Mouse (Mus musculus) kidney, postnatal 0 days (tissue): ENCODE measurements around the gene Cpne4. TPM values are rescaled to one million over a fixed set of nuclear protein-coding genes. Genes with fewer than 3 reads are reported as not detected.

ENCODE experiments used
- ATAC-seq: fragments of 200-750 bp; cut with Nextera tagmentation; replicated peaks from 2 replicates; pipeline ENCODE4 v1.8.0; 2017; ENCODE audit warnings: low read depth, moderate number of reproducible peaks, moderate TSS enrichment, moderate library complexity; ENCODE audit not compliant: low FRiP score
- DNase-seq: peaks from one replicate; pipeline ENCODE4 v3.0.0-alpha.2; 2016; ENCODE audit warnings: low spot score
- H3K27ac ChIP-seq: fragments of 300-500 bp; sonication (generic); 2 replicates; pipeline ENCODE4 v1.5.1; 2014; ENCODE audit warnings: mild to moderate bottlenecking
- H3K27me3 ChIP-seq: fragments of 300-500 bp; sonication (generic); 2 replicates; pipeline ENCODE4 v1.6.1; 2014; ENCODE audit warnings: low read length, mixed read lengths; ENCODE audit not compliant: insufficient read depth
- H3K36me3 ChIP-seq: fragments of 300-500 bp; sonication (generic); 2 replicates; pipeline ENCODE4 v1.6.1; 2014; ENCODE audit warnings: low read length, mixed read lengths; ENCODE audit not compliant: insufficient read depth
- H3K4me1 ChIP-seq: fragments of 300-500 bp; sonication (generic); replicated peaks from 2 replicates; pipeline ENCODE4 v1.6.1; 2014; ENCODE audit warnings: antibody characterized with exemption, low read length, mixed read lengths; ENCODE audit not compliant: insufficient read depth
- H3K4me2 ChIP-seq: fragments of 300-500 bp; sonication (generic); 2 replicates; pipeline ENCODE4 v1.6.1; 2014; ENCODE audit warnings: mild to moderate bottlenecking, low read length, moderate library complexity, mixed read lengths
- H3K4me3 ChIP-seq: fragments of 300-500 bp; sonication (generic); replicated peaks from 2 replicates; pipeline ENCODE4 v1.5.1; 2014; ENCODE audit warnings: low read depth, low read length
- H3K9ac ChIP-seq: fragments of 300-500 bp; sonication (generic); 2 replicates; pipeline ENCODE4 v1.6.1; 2014; ENCODE audit warnings: low read depth, low read length
- H3K9me3 ChIP-seq: fragments of 300-500 bp; sonication (generic); replicated peaks from 2 replicates; pipeline ENCODE4 v1.6.1; 2016; ENCODE audit warnings: low read length, inconsistent platforms, mixed read lengths
- CTCF ChIP-seq: IDR thresholded peaks from 2 replicates; pipeline ENCODE4 v1.5.1; 2016; ENCODE audit warnings: antibody characterized with exemption, low read depth, mild to moderate bottlenecking, moderate library complexity
- WGBS: fragments of 180-500 bp; shearing (Covaris S2); extraction: QIAGEN DNeasy Blood & Tissue Kit; methylation state at CpG from one replicate; pipeline ENCODE4 v1.1.7; 2014; 5-methylcytosine and 5-hydroxymethylcytosine counted together
- polyA plus RNA-seq: library from polyadenylated mRNA; unstranded; fragments of >200 nt; fragmentation: Nextera tagmentation; extraction: Ambion mirVana; gene quantifications from 2 replicates; pipeline ENCODE4 v1.2.1, GENCODE M21; 2015

Cpne4 gene
- polyA plus RNA-seq, 1 experiment from 2014 or later, result 0.21 TPM

DNA sequence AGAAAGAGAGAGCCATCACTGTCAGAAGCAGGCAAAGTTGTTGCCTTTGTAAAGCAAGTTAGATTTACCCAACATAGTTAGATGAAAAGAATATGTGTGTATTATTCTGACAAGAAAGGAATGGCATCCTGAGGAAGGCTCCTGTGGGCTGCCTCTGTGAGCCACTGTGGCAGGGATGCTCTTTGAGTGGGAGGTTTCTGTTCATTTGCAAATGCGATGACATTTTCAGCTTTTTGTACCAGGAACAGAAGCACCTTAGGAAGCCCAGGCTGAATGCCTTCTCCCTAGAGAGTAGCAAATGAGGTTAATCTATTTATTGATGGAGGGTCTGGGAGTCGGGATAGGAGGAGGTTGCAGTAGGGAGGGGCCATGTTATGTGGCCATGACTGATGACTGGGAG lies 249.5 kb downstream of the Cpne4 start:
- DNase-seq (no peak), ATAC-seq (no peak)
- H3K9me3 ChIP-seq, result no peaks in the 10 kb centered on the region
- no peak overlapping the region for H3K4me3 ChIP-seq
- TF ChIP-seq CTCF, result no peak
- no peak overlapping the region for H3K4me2 ChIP-seq
- H3K4me1 ChIP-seq, result no peaks in the 10 kb centered on the region
- no peaks in the 10 kb centered on the region for H3K36me3 ChIP-seq
- H3K9ac ChIP-seq, result no peak overlapping the region
- WGBS, result 14% methylated on average over 2 of the region's 2 CpGs
- H3K27me3 ChIP-seq, result no peaks in the 10 kb centered on the region
- no peak overlapping the region for H3K27ac ChIP-seq

GRCm38 (mm10) chr9:104804776-104805175 lies 257.7 kb downstream of the Cpne4 start:
- ATAC-seq (no peak), DNase-seq (no peak)
- Histone ChIP-seq H3K36me3 (no peaks in the 10 kb centered on the region), H3K4me3 (no peak overlapping the region), H3K9ac (no peak overlapping the region), H3K9me3 (no peaks in the 10 kb centered on the region), H3K4me2 (no peak overlapping the region), H3K27ac (no peak overlapping the region), H3K4me1 (no peaks in the 10 kb centered on the region), H3K27me3 (no peaks in the 10 kb centered on the region)
- 61% methylated on average over 4 of the region's 4 CpGs for WGBS
- no peak for TF ChIP-seq CTCF

- no peak overlapping the region for H3K4me3 ChIP-seq
- no peaks in the 10 kb centered on the region for H3K36me3 ChIP-seq
- no peak for DNase-seq
- no peaks in the 10 kb centered on the region for H3K27me3 ChIP-seq
- H3K9me3 ChIP-seq, result no peaks in the 10 kb centered on the region
- H3K4me1 ChIP-seq, result no peaks in the 10 kb centered on the region
- 84% methylated on average over 2 of the region's 2 CpGs for WGBS
- no peak overlapping the region for H3K27ac ChIP-seq
- TF ChIP-seq CTCF, result no peak
- no peak overlapping the region for H3K9ac ChIP-seq
- ATAC-seq, result no peak
- no peak overlapping the region for H3K4me2 ChIP-seq
These were observed 267.6 kb downstream of the Cpne4 start for GRCm38 (mm10) chr9:104814681-104815080.

GRCm38 (mm10) chr9:104828646-104829045 lies 281.6 kb downstream of the Cpne4 start:
- H3K9me3 ChIP-seq, result no peaks in the 10 kb centered on the region
- ATAC-seq, result no peak

GRCm38 (mm10) chr9:104832934-104833539 lies 286.0 kb downstream of the Cpne4 start:
- no peak overlapping the region for H3K9ac ChIP-seq
- no peak for TF ChIP-seq CTCF
- H3K4me1 ChIP-seq, result no peaks in the 10 kb centered on the region
- DNase-seq (no peak), ATAC-seq (no peak)
- WGBS, result 89% methylated on average over 5 of the region's 5 CpGs
- H3K4me3 ChIP-seq, result no peak overlapping the region
- no peak overlapping the region for H3K4me2 ChIP-seq
- H3K27me3 ChIP-seq, result no peaks in the 10 kb centered on the region
- no peak overlapping the region for H3K27ac ChIP-seq
- H3K36me3 ChIP-seq, result no peaks in the 10 kb centered on the region
- H3K9me3 ChIP-seq, result no peaks in the 10 kb centered on the region

More at GRCm38 (mm10) chr9:104828646-104829045, 281.6 kb downstream of the Cpne4 start:
- H3K27me3 ChIP-seq, result no peaks in the 10 kb centered on the region
- TF ChIP-seq CTCF, result no peak
- H3K4me3 ChIP-seq, result no peak overlapping the region
- DNase-seq, result no peak
- 56% methylated on average over 3 of the region's 3 CpGs for WGBS
- no peak overlapping the region for H3K27ac ChIP-seq
- no peaks in the 10 kb centered on the region for H3K4me1 ChIP-seq
- H3K4me2 ChIP-seq, result no peak overlapping the region
- no peak overlapping the region for H3K9ac ChIP-seq
- no peaks in the 10 kb centered on the region for H3K36me3 ChIP-seq

- H3K4me2 ChIP-seq, result no peak overlapping the region
- no peak overlapping the region for H3K4me3 ChIP-seq
- H3K9ac ChIP-seq, result no peak overlapping the region
- no peak for TF ChIP-seq CTCF
- WGBS, result 11% methylated on average over 1 of the region's 1 CpGs
- H3K27me3 ChIP-seq, result no peaks in the 10 kb centered on the region
- no peaks in the 10 kb centered on the region for H3K4me1 ChIP-seq
- no peaks in the 10 kb centered on the region for H3K9me3 ChIP-seq
- no peak for ATAC-seq
- no peaks in the 10 kb centered on the region for H3K36me3 ChIP-seq
- no peak for DNase-seq
- no peak overlapping the region for H3K27ac ChIP-seq
These were observed 290.8 kb downstream of the Cpne4 start for GRCm38 (mm10) chr9:104837931-104838330.

- TF ChIP-seq CTCF, result no peak
- Histone ChIP-seq H3K9me3 (no peaks in the 10 kb centered on the region), H3K27ac (no peak overlapping the region), H3K36me3 (no peaks in the 10 kb centered on the region), H3K27me3 (no peaks in the 10 kb centered on the region), H3K4me3 (no peak overlapping the region), H3K9ac (no peak overlapping the region), H3K4me2 (no peak overlapping the region), H3K4me1 (no peaks in the 10 kb centered on the region)
- no peak for DNase-seq
- WGBS, result 76% methylated on average over 1 of the region's 1 CpGs
- ATAC-seq, result no peak
These were observed 294.2 kb downstream of the Cpne4 start for GRCm38 (mm10) chr9:104841278-104841677.
